Mouse (Mus musculus): ENCODE measurements around the gene Etv5. TPM values are rescaled to one million over a fixed set of nuclear protein-coding genes. Genes with fewer than 3 reads are reported as not detected.
"Not testable (repeated sequence)": the region's sequence is repeated elsewhere in the genome, so short reads cannot be mapped to it uniquely, and the experiment has no call there.

The Etv5 gene
- total RNA-seq, 2 experiments from 2014 or later: 44.8 to 45.4 TPM

DNA sequence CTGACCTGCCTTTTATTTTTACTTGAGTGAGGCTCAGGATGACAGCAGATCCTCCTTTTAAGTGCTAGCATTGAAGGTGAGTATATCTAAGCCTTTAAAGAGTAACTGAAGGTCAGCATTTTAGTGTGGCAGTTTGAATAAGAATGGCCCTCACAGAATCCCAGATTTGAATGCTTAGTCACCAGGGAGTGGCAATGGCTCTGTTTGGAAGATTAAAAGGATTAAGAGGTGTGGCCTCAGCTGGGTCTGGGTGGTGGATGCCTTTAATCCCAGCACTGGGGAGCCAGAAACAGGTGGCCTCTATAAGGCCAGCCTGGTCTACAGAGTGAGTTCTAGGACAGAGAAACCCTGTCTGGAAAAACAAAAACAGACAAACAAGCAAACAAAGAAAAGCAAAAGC, 36.9 kb downstream of the Etv5 start:
- no peak overlapping the region for H3K27ac ChIP-seq
- no peak for TF ChIP-seq CTCF (conservative IDR thresholded peaks at IDR 0.05)

GRCm38 (mm10) chr16:22400226-22400625, 39.3 kb downstream of the Etv5 start:
- DNase-seq (ENCODE audit: low spot score in 2 of 2): no peak

More for the DNA sequence above, 36.9 kb downstream of the Etv5 start:
- H3K4me3 ChIP-seq: no peak overlapping the region
- no peak for DNase-seq (ENCODE audit: low spot score in 2 of 2)

GRCm38 (mm10) chr16:22398784-22399453, 40.6 kb downstream of the Etv5 start:
- DNase-seq (ENCODE audit: low spot score in 2 of 2): no peak
- no peak overlapping the region for H3K4me3 ChIP-seq
- no peak overlapping the region for H3K27ac ChIP-seq
- no peak for TF ChIP-seq CTCF (conservative IDR thresholded peaks at IDR 0.05)

More at GRCm38 (mm10) chr16:22400226-22400625, 39.3 kb downstream of the Etv5 start:
- Histone ChIP-seq H3K27ac (no peak overlapping the region), H3K4me3 (no peak overlapping the region)
- TF ChIP-seq CTCF (conservative IDR thresholded peaks at IDR 0.05): no peak

DNA sequence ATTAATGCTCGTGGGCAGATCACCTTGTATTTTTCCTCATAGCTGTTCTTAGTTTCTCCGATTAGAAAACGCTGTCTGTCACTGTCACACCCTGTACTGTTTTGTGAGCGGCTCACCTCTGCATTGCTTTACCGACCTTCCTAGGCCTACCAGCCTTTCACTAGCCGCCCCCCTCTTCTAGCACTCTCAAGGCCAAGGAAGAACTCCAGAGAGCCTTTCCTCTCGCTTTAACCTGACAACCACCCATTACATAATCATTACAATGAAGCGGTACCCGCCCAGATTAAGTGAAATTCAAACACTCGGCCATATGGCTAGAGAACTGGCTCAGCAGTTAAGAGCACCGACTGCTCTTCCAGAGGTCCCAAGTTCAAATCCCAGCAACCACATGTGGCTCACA, 41.2 kb downstream of the Etv5 start:
- DNase-seq (ENCODE audit: low spot score in 2 of 2): no peak
- no peak for TF ChIP-seq CTCF (conservative IDR thresholded peaks at IDR 0.05)
- no peak overlapping the region for H3K27ac ChIP-seq
- H3K4me3 ChIP-seq: no peak overlapping the region

DNA sequence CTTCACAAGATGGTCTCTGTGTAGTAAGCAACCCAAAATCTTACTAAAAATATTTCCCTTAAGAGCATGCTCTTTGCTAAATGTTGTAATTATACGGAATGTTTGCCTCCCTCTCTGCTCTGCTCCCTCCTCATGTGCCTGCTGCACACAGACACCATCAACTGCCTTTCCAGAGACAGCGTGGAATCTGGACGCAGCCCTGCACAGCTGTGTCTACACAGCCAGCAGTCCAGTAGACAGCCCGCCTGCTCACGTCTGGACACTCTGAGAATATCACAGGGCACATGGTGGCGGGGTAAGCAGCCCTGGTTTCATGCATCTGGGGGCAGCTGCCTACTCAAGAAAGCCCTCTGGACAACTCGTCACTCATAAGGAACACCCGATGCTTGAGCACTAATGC, 43.1 kb downstream of the Etv5 start:
- no peak overlapping the region for H3K27ac ChIP-seq
- DNase-seq (ENCODE audit: low spot score in 2 of 2): no peak
- TF ChIP-seq CTCF (conservative IDR thresholded peaks at IDR 0.05): no peak
- H3K4me3 ChIP-seq: no peak overlapping the region

DNA sequence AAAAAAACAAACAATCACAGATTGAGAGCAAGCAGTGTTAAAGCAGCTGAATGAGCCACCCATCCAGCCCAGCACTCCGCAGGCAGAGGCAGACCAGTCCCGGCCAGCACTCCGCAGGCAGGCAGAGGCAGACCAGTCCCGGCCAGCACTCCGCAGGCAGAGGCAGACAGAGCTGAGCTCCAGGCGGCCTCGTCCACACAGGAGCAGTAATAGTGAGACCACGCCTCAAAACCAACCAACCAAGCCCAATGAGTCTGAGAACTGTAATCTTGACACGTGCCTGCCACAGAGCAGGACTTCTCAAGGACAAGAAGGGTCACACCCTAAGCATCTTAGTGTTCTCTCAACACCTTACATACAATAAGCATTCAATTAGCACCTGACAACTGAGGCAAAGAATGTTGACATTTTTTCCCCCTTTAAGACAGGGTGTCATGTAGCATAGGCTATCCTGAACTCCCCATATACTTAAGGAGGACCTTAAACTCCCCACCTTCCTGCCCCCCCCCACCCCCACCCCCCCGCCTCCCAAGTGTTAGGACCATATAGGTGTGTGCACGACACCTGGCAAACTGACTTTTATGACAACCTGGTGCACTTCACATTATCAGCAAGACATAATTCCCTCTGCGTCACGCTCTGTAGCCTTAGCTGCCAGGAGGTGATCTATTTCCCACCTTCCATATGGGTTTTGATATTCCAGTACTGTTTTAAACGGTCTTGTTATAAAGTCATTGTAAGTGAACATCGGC, 44.2 kb downstream of the Etv5 start:
- Histone ChIP-seq H3K4me3 (no peak overlapping the region), H3K27ac (no peak overlapping the region)
- TF ChIP-seq CTCF (conservative IDR thresholded peaks at IDR 0.05): no peak
- no peak for DNase-seq (ENCODE audit: low spot score in 2 of 2)

DNA sequence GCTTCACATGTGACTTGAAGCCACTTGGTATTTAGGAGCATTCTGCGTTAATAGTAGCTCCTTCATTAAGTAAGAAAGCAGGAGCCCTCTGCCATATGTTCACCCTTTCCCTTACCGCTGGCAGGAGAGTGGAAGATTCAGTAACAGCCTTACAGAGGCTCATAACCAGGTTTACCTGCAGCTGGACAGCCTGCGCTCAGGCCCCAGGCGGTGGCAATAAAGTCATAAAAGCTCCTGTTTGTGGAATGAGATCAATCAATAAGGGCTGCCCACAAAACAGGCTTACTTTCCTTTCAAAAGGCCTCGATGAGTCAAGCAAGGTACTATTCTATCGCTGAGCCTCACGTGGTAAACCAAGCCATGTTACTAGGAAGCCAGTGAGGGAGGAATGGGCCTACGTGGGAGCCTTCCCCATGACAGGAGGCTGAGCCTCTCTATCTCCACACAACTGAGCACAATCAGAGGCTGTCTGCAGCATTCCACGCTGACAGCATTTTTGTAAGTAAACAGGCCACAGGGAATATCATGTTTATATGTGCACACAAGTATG, 49.1 kb downstream of the Etv5 start:
- DNase-seq (ENCODE audit: low spot score in 2 of 2): no peak
- Histone ChIP-seq H3K27ac (peak overlapping the region; percentile 18; the same call in 1 of the 2 replicates), H3K4me3 (no peak overlapping the region)
- no peak for TF ChIP-seq CTCF (conservative IDR thresholded peaks at IDR 0.05)

- Histone ChIP-seq H3K27ac (peak overlapping the region; percentile 5; the same call in 1 of the 2 replicates), H3K4me3 (no peak overlapping the region)
- TF ChIP-seq CTCF (conservative IDR thresholded peaks at IDR 0.05): no peak
- DNase-seq (ENCODE audit: low spot score in 2 of 2): peak in 1 of 2 experiments; percentile 56
Measured at GRCm38 (mm10) chr16:22389146-22389911, 50.2 kb downstream of the Etv5 start.

DNA sequence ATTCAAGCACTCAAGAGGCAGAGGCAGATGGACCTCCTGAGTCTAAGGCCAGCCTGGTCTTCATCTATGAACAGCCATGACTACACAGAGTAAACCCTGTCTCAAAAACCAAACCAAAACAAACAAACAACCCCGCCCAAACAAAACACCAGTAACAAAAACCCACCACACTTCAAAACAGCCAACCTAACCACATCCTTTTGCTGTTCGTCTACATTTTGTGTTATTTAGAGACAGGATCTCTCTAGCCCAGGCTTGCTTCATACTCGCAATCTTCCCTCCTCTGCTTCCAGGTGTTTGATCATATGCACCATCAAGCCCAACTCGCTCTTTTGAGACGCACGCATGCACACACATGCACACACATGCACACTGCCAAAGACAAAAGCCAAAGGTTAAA, 51.8 kb downstream of the Etv5 start:
- DNase-seq (ENCODE audit: low spot score in 2 of 2): no peak
- no peak overlapping the region for H3K27ac ChIP-seq
- no peak overlapping the region for H3K4me3 ChIP-seq
- TF ChIP-seq CTCF (conservative IDR thresholded peaks at IDR 0.05): no peak

- not testable (repeated sequence) for DNase-seq (ENCODE audit: low spot score in 2 of 2); H3K4me3 ChIP-seq; H3K27ac ChIP-seq
Measured at GRCm38 (mm10) chr16:22382018-22382417, 57.5 kb downstream of the Etv5 start.

GRCm38 (mm10) chr16:22380981-22381380, 58.5 kb downstream of the Etv5 start:
- no peak for DNase-seq (ENCODE audit: low spot score in 2 of 2)
- H3K4me3 ChIP-seq: no peak overlapping the region
- no peak for TF ChIP-seq CTCF (conservative IDR thresholded peaks at IDR 0.05)
- H3K27ac ChIP-seq: no peak overlapping the region

DNA sequence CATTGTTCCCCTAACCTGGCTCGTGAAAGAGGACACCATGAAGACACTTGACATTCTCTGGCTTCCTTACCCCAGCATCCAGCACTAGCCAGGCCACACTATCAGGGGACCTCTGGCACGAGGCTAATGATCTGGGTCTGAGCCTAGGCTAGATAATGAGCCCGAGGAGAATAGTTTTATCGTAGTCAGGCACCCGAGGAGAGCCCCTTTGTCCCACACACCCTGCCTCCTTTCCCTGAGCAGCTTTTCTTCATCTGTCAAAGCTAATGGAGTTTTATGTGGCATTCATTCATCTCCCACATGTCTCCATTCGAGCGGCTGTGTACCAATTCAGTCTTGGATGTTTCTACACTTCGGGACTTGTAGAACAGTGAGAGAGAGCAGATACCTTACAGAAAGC, 59.5 kb downstream of the Etv5 start:
- Histone ChIP-seq H3K4me3 (no peak overlapping the region), H3K27ac (no peak overlapping the region)
- no peak for TF ChIP-seq CTCF (conservative IDR thresholded peaks at IDR 0.05)
- no peak for DNase-seq (ENCODE audit: low spot score in 2 of 2)

DNA sequence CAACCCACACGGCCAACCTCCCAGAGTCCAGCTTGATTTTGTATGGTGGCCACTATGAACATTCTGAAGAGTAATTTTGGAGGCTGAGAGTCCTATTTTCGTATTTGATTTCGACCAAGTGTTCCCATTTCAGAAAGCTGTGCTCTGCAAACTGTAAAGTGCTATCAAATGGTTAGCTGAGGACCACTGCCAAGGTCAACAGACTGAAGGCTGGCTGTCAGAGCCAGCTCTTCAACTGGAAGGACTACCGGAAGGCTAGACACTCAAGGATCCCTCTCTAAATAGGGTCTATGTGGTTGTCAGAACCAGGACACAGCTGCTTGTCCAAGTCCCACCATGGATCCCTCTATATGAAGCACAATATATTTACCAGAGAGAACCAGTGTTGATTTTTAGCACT, 60.2 kb downstream of the Etv5 start:
- H3K4me3 ChIP-seq: no peak overlapping the region
- DNase-seq (ENCODE audit: low spot score in 2 of 2): no peak
- TF ChIP-seq CTCF (conservative IDR thresholded peaks at IDR 0.05): no peak
- H3K27ac ChIP-seq: no peak overlapping the region
